Mouse (Mus musculus): ENCODE results near the gene Tspo2.
"Not testable (repeated sequence)": the region's sequence is repeated elsewhere in the genome, so short reads cannot be mapped to it uniquely, and the experiment has no call there.

The Tspo2 gene

GRCm38 (mm10) chr17:48451353-48451675, at the start of gene Tspo2:
TSS of gene Tspo2 (minus strand) at chr17:48451522.
- no peak for DNase-seq

GRCm38 (mm10) chr17:48500846-48501445, 49.6 kb upstream of the Tspo2 start:
- DNase-seq = no peak

GRCm38 (mm10) chr17:48497986-48498385, 46.7 kb upstream of the Tspo2 start:
- DNase-seq = no peak

GRCm38 (mm10) chr17:48493986-48494385, 42.7 kb upstream of the Tspo2 start:
- DNase-seq = no peak

GRCm38 (mm10) chr17:48493582-48493981, 42.3 kb upstream of the Tspo2 start:
- no peak for DNase-seq

GRCm38 (mm10) chr17:48492621-48493020, 41.3 kb upstream of the Tspo2 start:
- no peak for DNase-seq

- no peak for DNase-seq
Measured at GRCm38 (mm10) chr17:48489466-48489865, 38.1 kb upstream of the Tspo2 start.

- DNase-seq = no peak
Measured at GRCm38 (mm10) chr17:48484191-48484590, 32.9 kb upstream of the Tspo2 start.

- DNase-seq = no peak
Measured at GRCm38 (mm10) chr17:48483764-48484163, 32.4 kb upstream of the Tspo2 start.

- DNase-seq = no peak
Measured at GRCm38 (mm10) chr17:48479952-48480351, 28.6 kb upstream of the Tspo2 start.

GRCm38 (mm10) chr17:48475444-48475843, 24.1 kb upstream of the Tspo2 start:
- DNase-seq = no peak

GRCm38 (mm10) chr17:48474282-48474681, 23.0 kb upstream of the Tspo2 start:
- not testable (repeated sequence) for DNase-seq

- DNase-seq = peak; percentile 51 to 57
Measured at GRCm38 (mm10) chr17:48467395-48468231, 16.3 kb upstream of the Tspo2 start.

GRCm38 (mm10) chr17:48466769-48467394, 15.6 kb upstream of the Tspo2 start:
- DNase-seq = peak in 1 of 2 experiments; percentile 14

GRCm38 (mm10) chr17:48463391-48463790, 12.1 kb upstream of the Tspo2 start:
- DNase-seq = no peak

GRCm38 (mm10) chr17:48462096-48462495, 10.8 kb upstream of the Tspo2 start:
- DNase-seq = peak; percentile 61 to 75

- DNase-seq = no peak
Measured at GRCm38 (mm10) chr17:48457971-48458653, 6.8 kb upstream of the Tspo2 start.

- no peak for DNase-seq
Measured at GRCm38 (mm10) chr17:48455955-48456354, 4.6 kb upstream of the Tspo2 start.

GRCm38 (mm10) chr17:48454688-48455087, 3.4 kb upstream of the Tspo2 start, which contains the start of gene Unc5cl:
TSS of gene Unc5cl (plus strand) at chr17:48454901.
- DNase-seq = no peak

- DNase-seq = no peak
Measured at GRCm38 (mm10) chr17:48454190-48454589, 2.9 kb upstream of the Tspo2 start.

- no peak for DNase-seq
Measured at GRCm38 (mm10) chr17:48453489-48453888, 2.2 kb upstream of the Tspo2 start.

GRCm38 (mm10) chr17:48451753-48452444, 577 bp upstream of the Tspo2 start:
- DNase-seq = no peak

Measured in thymus, adult 18-20 months (tissue).